Mouse (Mus musculus): ENCODE data around the gene Rint1. TPM values are rescaled to one million over a fixed set of nuclear protein-coding genes. Genes with fewer than 3 reads are reported as not detected.

Rint1 gene
- total and polyA plus RNA-seq, 2 experiments from 2014 or later = 18.7 to 33.3 TPM

- Histone ChIP-seq H3K36me3 (ENCODE audit: insufficient read depth) (0 out of 2 replicates have a peak, but pooled peaks cover 3% of the 10 kb centered on the region), H3K27ac (ENCODE audit: low read depth, low read length) (no peak overlapping the region), H3K9ac (no peak overlapping the region), H3K4me2 (ENCODE audit: low read depth) (no peak overlapping the region), H3K4me1 (ENCODE audit: insufficient read depth) (no peaks in the 10 kb centered on the region), H3K27me3 (ENCODE audit: insufficient read depth, low read length) (no peaks in the 10 kb centered on the region), H3K4me3 (ENCODE audit: low read depth, low read length) (no peak overlapping the region), H3K9me3 (ENCODE audit: low read length) (no peaks in the 10 kb centered on the region)
- no peak for DNase-seq
- 87% methylated on average over 7 of the region's 7 CpGs for WGBS
- no peak for TF ChIP-seq CTCF (IDR thresholded peaks at IDR 0.05; ENCODE audit: low read depth)
- no peak for ATAC-seq
Measured at GRCm38 (mm10) chr5:23863166-23864053, 75.9 kb downstream of the Rint1 start.

- H3K27me3 ChIP-seq (ENCODE audit: insufficient read depth, low read length) = no peaks in the 10 kb centered on the region
- no peak overlapping the region for H3K4me2 ChIP-seq (ENCODE audit: low read depth)
- no peaks in the 10 kb centered on the region for H3K4me1 ChIP-seq (ENCODE audit: insufficient read depth)
- H3K27ac ChIP-seq (ENCODE audit: low read depth, low read length) = no peak overlapping the region
- TF ChIP-seq CTCF (IDR thresholded peaks at IDR 0.05; ENCODE audit: low read depth) = no peak
- H3K4me3 ChIP-seq (ENCODE audit: low read depth, low read length) = no peak overlapping the region
- H3K36me3 ChIP-seq (ENCODE audit: insufficient read depth) = 0 out of 2 replicates have a peak, but pooled peaks cover 3% of the 10 kb centered on the region
- ATAC-seq = no peak
- DNase-seq = no peak
- 88% methylated on average over 13 of the region's 13 CpGs for WGBS
- H3K9me3 ChIP-seq (ENCODE audit: low read length) = no peaks in the 10 kb centered on the region
- H3K9ac ChIP-seq = no peak overlapping the region
Measured at GRCm38 (mm10) chr5:23864054-23864965, 76.8 kb downstream of the Rint1 start.

DNA sequence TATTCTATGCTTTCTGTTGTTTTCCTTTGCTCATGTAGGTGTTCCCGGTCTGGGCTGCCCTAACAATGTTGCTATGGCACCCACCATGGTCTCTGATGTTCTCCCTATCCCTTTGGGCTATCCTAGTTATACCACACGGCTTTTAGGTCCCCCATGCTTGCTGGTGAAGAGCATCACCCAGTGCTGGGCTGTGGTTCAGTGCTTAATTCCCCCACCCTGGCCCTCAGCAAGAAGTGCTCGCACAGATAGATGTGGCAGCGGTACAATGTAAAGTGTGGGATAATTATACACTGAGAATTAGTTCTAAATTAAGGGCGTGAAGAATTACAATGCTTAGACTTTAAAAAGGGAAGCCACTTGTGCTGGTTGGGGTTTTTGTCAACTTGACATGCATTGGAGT, 78.4 kb downstream of the Rint1 start:
- TF ChIP-seq CTCF (IDR thresholded peaks at IDR 0.05; ENCODE audit: low read depth) = no peak
- Histone ChIP-seq H3K27me3 (ENCODE audit: insufficient read depth, low read length) (no peaks in the 10 kb centered on the region), H3K36me3 (ENCODE audit: insufficient read depth) (no peaks in the 10 kb centered on the region), H3K27ac (ENCODE audit: low read depth, low read length) (no peak overlapping the region), H3K9ac (no peak overlapping the region), H3K9me3 (ENCODE audit: low read length) (no peaks in the 10 kb centered on the region), H3K4me2 (ENCODE audit: low read depth) (no peak overlapping the region), H3K4me1 (ENCODE audit: insufficient read depth) (no peaks in the 10 kb centered on the region), H3K4me3 (ENCODE audit: low read depth, low read length) (no peak overlapping the region)
- DNase-seq (no peak), ATAC-seq (no peak)
- WGBS = 83% methylated on average over 5 of the region's 5 CpGs

Other genes with a start within 250 kb of the Rint1 start
- 77.5 and 88.8 TPM in 2 replicates for gene Srpk2, start 103.1 kb upstream of the Rint1 start, total RNA-seq (2014; rRNA removed)
- 116 and 144 TPM in 2 replicates for gene Srpk2, start 103.1 kb upstream of the Rint1 start, polyA plus RNA-seq (2015; fragmentation: Nextera tagmentation; extraction: Ambion mirVana)
- 18.9 and 22.5 TPM in 2 replicates for gene Pus7, start 4.0 kb upstream of the Rint1 start, total RNA-seq (2014; rRNA removed)
- gene Pus7, start 4.0 kb upstream of the Rint1 start, polyA plus RNA-seq (2015; fragmentation: Nextera tagmentation; extraction: Ambion mirVana) = 10.0 and 15.5 TPM in 2 replicates
- 26.3 and 39.1 TPM in 2 replicates for gene Tomm7, start 56.5 kb downstream of the Rint1 start, total RNA-seq (2014; rRNA removed)
- gene Tomm7, start 56.5 kb downstream of the Rint1 start, polyA plus RNA-seq (2015; fragmentation: Nextera tagmentation; extraction: Ambion mirVana) = 83.3 and 109 TPM in 2 replicates
- gene Fam126a, start 243.0 kb downstream of the Rint1 start, total RNA-seq (2014; rRNA removed) = 43.3 and 44.0 TPM in 2 replicates
- 19.2 and 25.4 TPM in 2 replicates for gene Fam126a, start 243.0 kb downstream of the Rint1 start, polyA plus RNA-seq (2015; fragmentation: Nextera tagmentation; extraction: Ambion mirVana)